Comparison of ENCODE assay signal across 21 mouse cellular contexts in the genomic region with DNA sequence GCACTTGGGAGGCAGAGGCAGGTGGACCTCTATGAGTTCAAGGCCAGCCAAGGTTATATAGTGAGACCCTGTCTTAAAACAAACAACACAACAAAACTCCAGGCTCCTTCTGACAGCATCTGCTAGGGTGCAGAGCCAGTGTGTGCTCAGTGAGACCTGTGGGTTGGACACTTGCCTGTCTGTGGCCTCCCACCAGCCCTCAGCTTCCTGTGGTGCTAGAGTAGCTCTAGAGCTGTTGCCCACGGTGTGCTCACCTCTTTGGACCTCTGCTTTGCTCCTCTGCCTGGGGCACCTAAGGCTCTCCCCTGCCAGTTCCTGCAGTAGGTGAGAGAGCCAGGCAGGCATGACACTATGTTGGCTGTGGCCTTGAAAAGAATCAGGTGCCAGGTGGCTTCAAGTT. TPM values are rescaled to one million over a fixed set of nuclear protein-coding genes. Genes with fewer than 3 reads are reported as not detected.
"Had no signal": no experiment of that assay in that cellular context is flagged by ENCODE, and none has a peak within 500 bp of the region (broad histone marks: within the 10 kb centered on the region; RNA-seq: fewer than 3 reads in every experiment).

No protein-coding gene starts in this region.

- H3K4me3 ChIP-seq: limb, embryonic 12.5 days; limb, embryonic 15.5 days; megakaryocyte, embryonic 14.5 days; myocyte; neural tube, embryonic 13.5 days had no signal

- ATAC-seq: intestine, embryonic 16.5 days; liver, postnatal 0 days; lung, postnatal 0 days had no signal

- H3K4me2 ChIP-seq: limb, embryonic 12.5 days; limb, embryonic 15.5 days; liver, embryonic 11.5 days; lung, embryonic 14.5 days; midbrain, embryonic 11.5 days; neural tube, embryonic 13.5 days had no signal

- DNase-seq: kidney, adult 18-20 months; kidney, adult 9 months; kidney, postnatal 14 days; left cerebral cortex, postnatal 4 days; liver, postnatal 0 days; lung, embryonic 14.5 days; midbrain, embryonic 14.5 days; thymus, adult 18-20 months; thymus, postnatal 36 days had no signal

- H3K9me3 ChIP-seq: limb, embryonic 12.5 days; limb, embryonic 15.5 days; neural tube, embryonic 13.5 days had no signal

- H3K27ac ChIP-seq: limb, embryonic 12.5 days; limb, embryonic 15.5 days; liver, embryonic 14.5 days; macrophage; neural tube, embryonic 13.5 days had no signal

- H3K9ac ChIP-seq: limb, embryonic 12.5 days; limb, embryonic 15.5 days; liver, embryonic 14.5 days; liver, postnatal 0 days; lung, embryonic 14.5 days; neural tube, embryonic 13.5 days had no signal

- H3K27me3 ChIP-seq: limb, embryonic 15.5 days; neural tube, embryonic 13.5 days had no signal

- H3K36me3 ChIP-seq: limb, embryonic 12.5 days; limb, embryonic 15.5 days; neural tube, embryonic 13.5 days had no signal

RNA-seq across cellular contexts. Expression of a gene that starts 58.0 kb away (rescaled TPM):
- total RNA-seq: neutrophil, adult 5-6 weeks had no signal
- polyA plus RNA-seq: macrophage, myocyte had no signal
